Mouse (Mus musculus): ENCODE data around the gene Rabgap1l. TPM values are rescaled to one million over a fixed set of nuclear protein-coding genes. Genes with fewer than 3 reads are reported as not detected.
"Not testable (repeated sequence)": the region's sequence is repeated elsewhere in the genome, so short reads cannot be mapped to it uniquely, and the experiment has no call there.

The Rabgap1l gene
- total and polyA plus RNA-seq, 3 experiments: 12.9 to 325 (median 302) TPM

DNA sequence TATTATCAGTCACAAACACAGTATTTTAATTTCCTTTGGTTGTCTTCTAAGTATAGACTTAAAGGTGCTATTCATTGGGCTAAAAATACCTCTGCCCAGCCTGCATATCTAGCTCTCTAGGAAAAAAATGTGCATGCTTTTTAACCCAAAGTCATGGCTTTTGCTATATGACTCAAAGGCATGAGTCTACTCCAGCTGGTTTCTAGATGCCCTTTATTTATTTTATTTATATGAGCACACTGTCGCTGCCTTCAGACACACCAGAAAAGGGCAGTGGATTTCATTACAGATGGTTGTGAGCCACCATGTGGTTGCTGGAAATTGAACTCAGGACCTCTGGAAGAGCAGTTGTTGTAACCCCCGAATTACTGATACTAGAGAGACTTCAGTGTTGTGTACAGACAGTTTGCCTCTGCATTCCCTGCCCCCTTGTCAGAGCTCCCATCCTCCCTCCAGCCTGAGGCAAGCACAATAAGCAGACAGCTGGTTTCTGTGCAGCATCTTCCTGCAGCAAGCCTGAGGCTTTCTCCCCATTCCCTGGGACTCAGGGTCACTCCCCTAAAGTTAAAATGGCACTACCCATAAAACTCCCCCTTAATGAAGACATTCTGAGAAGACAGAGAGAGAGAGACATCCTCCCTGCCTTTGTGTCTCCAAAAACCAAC is 137.1 kb downstream of the Rabgap1l start:
- Histone ChIP-seq H3K27me3 (ENCODE audit: insufficient read depth, low read length) (no peaks in the 10 kb centered on the region), H3K36me3 (replicated peaks) (peaks cover 12% of the 10 kb centered on the region), H3K4me1 (ENCODE audit: insufficient read depth, low read depth, low read length) (no peaks in the 10 kb centered on the region), H3K9me3 (replicated peaks) (no peaks in the 10 kb centered on the region), H3K4me3 (ENCODE audit: low read depth, low read length) (no peak overlapping the region)
- TF ChIP-seq TAL1 (conservative IDR thresholded peaks at IDR 0.05; ENCODE audit: low read depth, low read length): no peak
- no peak for TF ChIP-seq GATA2 (IDR thresholded peaks at IDR 0.05; ENCODE audit: borderline replicate concordance, low read depth, low read length)
- TF ChIP-seq CTCF (IDR thresholded peaks at IDR 0.05; ENCODE audit: low read depth, low read length): no peak
- no peak for TF ChIP-seq POLR2AphosphoS5 (IDR thresholded peaks at IDR 0.05; ENCODE audit: insufficient replicate concordance, low read depth, low read length)
- no peak for TF ChIP-seq GATA1 (IDR thresholded peaks at IDR 0.05; ENCODE audit: borderline replicate concordance, low read length)
- ATAC-seq (ENCODE audit: extremely low read depth, insufficient number of reproducible peaks, low FRiP score, poor library complexity, severe bottlenecking): no peak
- no peak for DNase-seq (ENCODE audit: low spot score)

DNA sequence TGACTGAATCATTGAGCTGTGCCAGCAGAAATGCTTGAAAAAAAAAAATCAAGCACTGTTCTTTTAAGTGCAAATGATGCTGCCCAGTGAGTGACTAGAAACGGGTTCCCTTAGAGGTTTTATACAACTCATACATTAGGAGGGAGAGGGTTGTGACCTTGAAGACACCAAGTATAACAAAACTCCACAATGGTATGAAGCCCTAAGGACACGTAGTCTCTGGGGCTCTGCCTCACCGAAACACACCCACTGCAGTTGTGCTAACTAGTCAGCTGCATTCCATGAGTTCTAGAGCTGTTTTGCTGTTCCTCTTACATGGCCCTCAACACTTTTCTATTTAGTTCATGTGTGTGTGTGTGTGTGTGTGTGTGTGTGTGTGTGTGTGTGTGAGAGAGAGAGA is 141.3 kb downstream of the Rabgap1l start:
- ATAC-seq (ENCODE audit: extremely low read depth, insufficient number of reproducible peaks, low FRiP score, poor library complexity, severe bottlenecking) (no peak), DNase-seq (ENCODE audit: low spot score) (no peak)
- no peak for TF ChIP-seq CTCF (IDR thresholded peaks at IDR 0.05; ENCODE audit: low read depth, low read length)
- Histone ChIP-seq H3K27me3 (ENCODE audit: insufficient read depth, low read length) (no peaks in the 10 kb centered on the region), H3K4me1 (ENCODE audit: insufficient read depth, low read depth, low read length) (no peaks in the 10 kb centered on the region), H3K36me3 (replicated peaks) (peaks cover 18% of the 10 kb centered on the region), H3K4me3 (ENCODE audit: low read depth, low read length) (no peak overlapping the region), H3K9me3 (replicated peaks) (no peaks in the 10 kb centered on the region)

DNA sequence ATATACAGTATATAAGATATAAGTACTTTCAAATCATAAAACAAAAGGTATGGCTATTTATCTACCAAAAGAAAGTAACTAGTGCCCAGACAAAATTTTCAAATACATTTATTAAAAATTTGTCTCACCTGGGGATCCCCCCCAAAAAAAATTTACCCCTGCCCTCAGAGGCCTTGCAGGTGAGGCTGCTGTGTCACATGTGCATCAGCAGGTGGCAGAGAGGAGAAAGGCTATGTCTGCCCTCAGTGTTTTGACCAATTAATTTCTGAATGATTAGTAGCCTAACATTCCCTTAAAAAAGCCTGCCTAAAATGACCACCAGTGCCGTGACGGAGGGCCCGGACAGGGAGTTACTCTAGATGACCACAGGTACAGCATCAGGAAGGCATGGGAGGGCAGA is 147.6 kb downstream of the Rabgap1l start:
- H3K36me3 ChIP-seq (replicated peaks): peaks cover 24% of the 10 kb centered on the region
- no peaks in the 10 kb centered on the region for H3K4me1 ChIP-seq (ENCODE audit: insufficient read depth, low read depth, low read length)
- no peak overlapping the region for H3K4me3 ChIP-seq (ENCODE audit: low read depth, low read length)
- no peaks in the 10 kb centered on the region for H3K9me3 ChIP-seq (replicated peaks)
- DNase-seq (ENCODE audit: low spot score): no peak
- TF ChIP-seq TAL1 (conservative IDR thresholded peaks at IDR 0.05; ENCODE audit: low read depth, low read length) (no peak), POLR2AphosphoS5 (IDR thresholded peaks at IDR 0.05; ENCODE audit: insufficient replicate concordance, low read depth, low read length) (no peak)
- no peaks in the 10 kb centered on the region for H3K27me3 ChIP-seq (ENCODE audit: insufficient read depth, low read length)
- ATAC-seq (ENCODE audit: extremely low read depth, insufficient number of reproducible peaks, low FRiP score, poor library complexity, severe bottlenecking): no peak

DNA sequence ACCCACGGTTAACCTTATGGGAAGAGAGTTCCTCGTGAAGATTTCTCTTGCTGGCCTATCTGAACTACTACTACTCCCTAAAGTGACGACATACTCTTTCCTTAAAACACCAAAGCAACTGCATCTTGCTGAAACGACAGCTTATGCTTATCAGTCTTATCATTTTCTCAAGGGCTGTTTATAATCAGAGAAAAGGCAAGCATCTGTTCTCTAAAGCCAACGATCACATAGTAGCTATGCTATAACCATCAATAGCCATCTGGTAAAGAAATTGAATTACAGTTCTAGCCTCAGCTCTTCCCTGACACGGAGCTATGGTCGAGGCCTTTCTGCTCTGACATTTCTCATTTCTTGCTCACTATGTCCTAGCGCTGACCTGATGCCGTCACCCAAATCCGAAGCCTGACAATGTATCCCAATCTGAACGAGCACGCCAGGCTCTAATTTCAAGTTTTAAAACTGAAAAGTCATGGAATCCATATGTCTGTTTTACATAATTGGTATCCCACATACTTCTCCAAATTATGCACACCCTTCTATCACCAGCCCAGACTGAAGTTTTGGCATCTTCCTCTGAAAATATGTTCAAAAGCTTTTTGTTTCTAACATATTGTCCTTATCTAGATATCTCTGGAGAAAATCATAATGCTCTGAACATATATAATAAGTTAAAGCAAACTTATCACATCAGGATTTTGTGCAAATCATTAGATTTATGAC is 164.6 kb downstream of the Rabgap1l start:
- Histone ChIP-seq H3K27me3 (ENCODE audit: insufficient read depth, low read length) (no peaks in the 10 kb centered on the region), H3K4me3 (ENCODE audit: low read depth, low read length) (no peak overlapping the region), H3K9me3 (replicated peaks) (no peaks in the 10 kb centered on the region), H3K36me3 (replicated peaks) (peaks cover 35% of the 10 kb centered on the region), H3K4me1 (ENCODE audit: insufficient read depth, low read depth, low read length) (no peaks in the 10 kb centered on the region)
- DNase-seq (ENCODE audit: low spot score): no peak
- no peak for ATAC-seq (ENCODE audit: extremely low read depth, insufficient number of reproducible peaks, low FRiP score, poor library complexity, severe bottlenecking)
- no peak for TF ChIP-seq CTCF (IDR thresholded peaks at IDR 0.05; ENCODE audit: low read depth, low read length)
- TF ChIP-seq TAL1 (conservative IDR thresholded peaks at IDR 0.05; ENCODE audit: low read depth, low read length): no peak
- no peak for TF ChIP-seq GATA2 (IDR thresholded peaks at IDR 0.05; ENCODE audit: borderline replicate concordance, low read depth, low read length)
- TF ChIP-seq POLR2AphosphoS5 (IDR thresholded peaks at IDR 0.05; ENCODE audit: insufficient replicate concordance, low read depth, low read length): no peak
- no peak for TF ChIP-seq GATA1 (IDR thresholded peaks at IDR 0.05; ENCODE audit: borderline replicate concordance, low read length)

DNA sequence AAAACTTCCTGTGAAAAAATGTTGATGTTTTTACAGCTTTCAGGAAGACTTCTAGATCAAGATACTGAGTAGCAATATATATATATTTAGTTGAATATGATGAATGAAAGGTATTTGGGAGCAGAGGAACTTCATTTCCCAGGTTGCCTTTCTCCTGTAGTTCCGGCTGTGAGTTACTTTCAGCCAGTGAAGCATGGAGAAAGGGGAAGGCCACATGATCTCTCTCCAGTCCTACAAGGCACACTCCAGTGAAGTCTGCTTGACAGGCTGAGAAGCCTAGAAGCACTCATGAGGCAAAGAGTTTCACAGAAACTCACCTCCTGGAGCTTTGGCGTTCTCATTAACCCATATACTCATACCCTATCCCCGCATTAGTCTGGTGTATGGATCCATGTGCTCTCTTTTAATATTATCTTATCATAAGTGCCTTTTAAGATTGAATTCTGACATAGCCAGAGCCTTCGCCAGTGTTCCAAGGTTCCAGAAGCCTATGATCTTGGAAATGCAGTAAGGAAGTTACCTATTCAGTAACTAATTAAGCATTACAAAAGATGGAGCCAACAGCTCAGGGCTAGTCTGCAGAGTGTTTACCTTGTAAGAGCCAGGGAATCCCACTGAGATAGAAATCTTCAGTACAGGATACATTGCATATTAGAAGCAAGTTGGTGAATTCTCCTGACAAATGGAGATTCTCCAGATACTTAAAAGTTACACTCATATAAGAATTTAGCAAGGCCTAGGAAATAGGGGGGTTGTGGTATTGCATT is 168.5 kb downstream of the Rabgap1l start:
- not testable (repeated sequence) for H3K4me1 ChIP-seq (ENCODE audit: insufficient read depth, low read depth, low read length); ATAC-seq (ENCODE audit: extremely low read depth, insufficient number of reproducible peaks, low FRiP score, poor library complexity, severe bottlenecking); H3K4me3 ChIP-seq (ENCODE audit: low read depth, low read length); H3K27me3 ChIP-seq (ENCODE audit: insufficient read depth, low read length); H3K9me3 ChIP-seq (replicated peaks); DNase-seq (ENCODE audit: low spot score)
- peaks cover 35% of the 10 kb centered on the region for H3K36me3 ChIP-seq (replicated peaks)

DNA sequence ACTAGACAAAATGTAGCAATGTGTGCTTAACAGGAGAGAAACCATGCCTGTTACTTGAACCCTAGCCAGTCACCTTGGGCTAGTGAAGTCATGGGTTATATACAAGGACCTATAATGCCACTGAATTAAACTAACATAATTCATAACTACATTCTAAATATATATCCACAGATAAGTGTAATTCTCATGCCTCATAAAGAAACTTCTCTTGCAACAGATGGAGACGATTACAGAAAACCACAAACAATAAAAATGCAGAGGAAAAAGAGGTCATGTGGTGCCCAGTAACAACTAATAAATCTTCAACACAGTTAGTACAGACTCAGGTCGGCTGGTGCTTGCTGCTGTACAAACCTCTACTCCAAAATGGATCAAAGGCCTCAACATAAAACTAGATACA is 174.8 kb downstream of the Rabgap1l start:
- peak; percentile 2 for DNase-seq (ENCODE audit: low spot score)
- Histone ChIP-seq H3K9me3 (replicated peaks) (no peaks in the 10 kb centered on the region), H3K36me3 (replicated peaks) (peaks cover 16% of the 10 kb centered on the region), H3K27me3 (ENCODE audit: insufficient read depth, low read length) (no peaks in the 10 kb centered on the region), H3K4me3 (ENCODE audit: low read depth, low read length) (no peak overlapping the region), H3K4me1 (ENCODE audit: insufficient read depth, low read depth, low read length) (peaks cover 17% of the 10 kb centered on the region)
- TF ChIP-seq GATA2 (IDR thresholded peaks at IDR 0.05; ENCODE audit: borderline replicate concordance, low read depth, low read length) (no peak), TAL1 (conservative IDR thresholded peaks at IDR 0.05; ENCODE audit: low read depth, low read length) (no peak), CTCF (IDR thresholded peaks at IDR 0.05; ENCODE audit: low read depth, low read length) (no peak), POLR2AphosphoS5 (IDR thresholded peaks at IDR 0.05; ENCODE audit: insufficient replicate concordance, low read depth, low read length) (no peak), GATA1 (IDR thresholded peaks at IDR 0.05; ENCODE audit: borderline replicate concordance, low read length) (no peak)
- peak; percentile 75 for ATAC-seq (ENCODE audit: extremely low read depth, insufficient number of reproducible peaks, low FRiP score, poor library complexity, severe bottlenecking)

All from G1E (cell line).